Mouse (Mus musculus) limb, embryonic 12.5 days (tissue): ENCODE results near the gene BC067074. TPM values are rescaled to one million over a fixed set of nuclear protein-coding genes. Genes with fewer than 3 reads are reported as not detected.

Experiments
- ATAC-seq: fragments of 200-750 bp; cut with Nextera tagmentation; 2 replicates; pipeline ENCODE4 v1.8.0; 2017; ENCODE audit warnings: low read depth, moderate TSS enrichment; ENCODE audit not compliant: insufficient number of reproducible peaks, insufficient read depth, low FRiP score, low TSS enrichment
- H3K27ac ChIP-seq: fragments of 300-500 bp; sonication (generic); 2 replicates; pipeline ENCODE4 v1.5.1; 2016; ENCODE audit warnings: mild to moderate bottlenecking, moderate library complexity
- H3K27me3 ChIP-seq: fragments of 300-500 bp; sonication (generic); 2 replicates; pipeline ENCODE4 v1.6.1; 2016; ENCODE audit warnings: mild to moderate bottlenecking, moderate library complexity
- H3K36me3 ChIP-seq: fragments of 300-500 bp; sonication (generic); 2 replicates; pipeline ENCODE4 v1.6.1; 2016; ENCODE audit warnings: mild to moderate bottlenecking, moderate library complexity
- H3K4me1 ChIP-seq: fragments of 300-500 bp; sonication (generic); replicated peaks from 2 replicates; pipeline ENCODE4 v1.6.1; 2016
- H3K4me2 ChIP-seq: fragments of 300-500 bp; sonication (generic); 2 replicates; pipeline ENCODE4 v1.6.1; 2016; ENCODE audit warnings: mild to moderate bottlenecking, moderate library complexity
- H3K4me3 ChIP-seq: fragments of 300-500 bp; sonication (generic); replicated peaks from 2 replicates; pipeline ENCODE4 v1.5.1; 2016; ENCODE audit warnings: mild to moderate bottlenecking
- H3K9ac ChIP-seq: fragments of 300-500 bp; sonication (generic); replicated peaks from 2 replicates; pipeline ENCODE4 v1.6.1; 2016; ENCODE audit warnings: mild to moderate bottlenecking, moderate library complexity
- H3K9me3 ChIP-seq: fragments of 300-500 bp; sonication (generic); 2 replicates; pipeline ENCODE4 v1.6.1; 2016; ENCODE audit warnings: mild to moderate bottlenecking, moderate library complexity
- WGBS: fragments of 180-500 bp; shearing (Covaris S2); methylation state at CpG from one replicate; pipeline ENCODE4 v1.1.7; 2016; 5-methylcytosine and 5-hydroxymethylcytosine counted together
- polyA plus RNA-seq: library from polyadenylated mRNA; unstranded; fragments of >200 nt; fragmentation: Nextera tagmentation; extraction: Ambion mirVana; gene quantifications from 2 replicates; pipeline ENCODE4 v1.2.1, GENCODE M21; 2016

The BC067074 gene
- polyA plus RNA-seq, 1 experiment from 2014 or later, result 10.5 TPM

DNA sequence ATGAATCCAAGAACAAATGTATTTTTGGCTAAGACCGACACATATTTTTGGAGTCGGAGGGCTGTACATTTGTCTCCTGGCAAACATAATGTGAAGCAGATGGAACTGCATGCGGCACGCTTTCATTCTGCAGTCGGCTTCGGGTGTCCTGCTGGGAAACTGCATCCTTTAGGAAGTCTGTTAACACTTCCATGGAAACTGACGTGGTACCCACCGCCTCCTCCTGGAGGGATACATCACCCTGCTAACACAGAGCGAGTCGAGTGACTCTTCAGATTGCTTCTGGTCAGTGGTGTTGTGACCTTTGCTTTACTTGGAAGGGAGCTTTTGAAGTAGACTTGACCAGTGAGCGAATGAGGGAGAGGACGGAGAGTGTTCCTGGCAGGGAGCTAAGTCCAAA is 117.0 kb downstream of the BC067074 start:
- no peak overlapping the region for H3K4me3 ChIP-seq
- H3K27ac ChIP-seq, result no peak overlapping the region
- 0 out of 2 replicates have a peak, but pooled peaks cover 5% of the 10 kb centered on the region for H3K9me3 ChIP-seq
- peak; percentile 66; the same call in 1 of the 2 replicates for ATAC-seq
- 27% methylated on average over 12 of the region's 12 CpGs for WGBS
- H3K27me3 ChIP-seq, result 0 out of 2 replicates have a peak, but pooled peaks cover 3% of the 10 kb centered on the region
- H3K36me3 ChIP-seq, result no peaks in the 10 kb centered on the region
- no peak overlapping the region for H3K9ac ChIP-seq
- H3K4me2 ChIP-seq, result peak overlapping the region; percentile 26; the same call in 1 of the 2 replicates
- H3K4me1 ChIP-seq, result peaks cover 10% of the 10 kb centered on the region

DNA sequence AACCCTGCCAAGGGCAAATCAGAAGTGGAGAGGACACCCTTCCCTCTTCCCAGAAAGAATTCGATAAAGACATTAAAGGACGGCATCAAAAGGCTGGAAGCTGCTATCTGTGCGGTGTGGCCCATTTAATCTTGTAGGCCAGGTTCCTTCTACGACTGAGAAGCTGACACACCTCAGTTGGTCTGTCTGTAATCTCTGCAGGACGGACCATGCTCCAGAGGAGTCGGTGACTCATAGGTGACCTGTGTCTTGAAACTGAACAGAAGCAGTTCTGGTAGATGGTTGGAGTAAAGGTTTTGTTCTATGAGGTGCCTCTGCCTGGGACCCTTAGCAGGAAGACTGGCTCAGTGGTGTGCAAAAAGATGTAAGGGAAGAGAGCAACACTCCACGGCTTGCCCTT is 122.6 kb downstream of the BC067074 start:
- Histone ChIP-seq H3K9me3 (0 out of 2 replicates have a peak, but pooled peaks cover 5% of the 10 kb centered on the region), H3K4me1 (peaks cover 13% of the 10 kb centered on the region), H3K9ac (no peak overlapping the region), H3K27ac (no peak overlapping the region), H3K27me3 (no peaks in the 10 kb centered on the region), H3K4me3 (no peak overlapping the region), H3K4me2 (no peak overlapping the region), H3K36me3 (no peaks in the 10 kb centered on the region)
- WGBS, result 92% methylated on average over 7 of the region's 7 CpGs
- no peak for ATAC-seq

DNA sequence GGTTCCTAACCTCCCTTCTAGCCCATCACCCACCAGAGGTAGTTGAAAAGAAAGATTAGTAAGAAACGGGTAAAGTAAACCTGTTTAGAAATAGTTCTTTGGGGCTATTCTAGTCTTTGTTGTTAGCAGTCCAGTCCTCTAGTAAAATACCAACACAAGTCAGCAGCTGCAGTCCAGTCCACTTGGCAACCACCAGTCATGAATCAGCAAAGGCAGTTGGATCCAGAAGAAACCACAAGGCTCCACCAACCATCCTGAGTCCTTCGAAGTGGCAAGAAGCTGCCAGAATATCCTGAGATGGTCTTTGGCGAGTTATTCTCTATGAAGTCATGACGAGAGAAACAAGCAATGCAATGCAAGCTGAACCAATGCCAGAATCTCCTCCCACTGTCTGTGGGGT is 124.0 kb downstream of the BC067074 start:
- no peak overlapping the region for H3K4me3 ChIP-seq
- no peaks in the 10 kb centered on the region for H3K27me3 ChIP-seq
- H3K9ac ChIP-seq, result no peak overlapping the region
- 87% methylated on average over 4 of the region's 4 CpGs for WGBS
- no peak overlapping the region for H3K27ac ChIP-seq
- ATAC-seq, result no peak
- 0 out of 2 replicates have a peak, but pooled peaks cover 3% of the 10 kb centered on the region for H3K9me3 ChIP-seq
- H3K36me3 ChIP-seq, result no peaks in the 10 kb centered on the region
- H3K4me1 ChIP-seq, result peaks cover 13% of the 10 kb centered on the region
- H3K4me2 ChIP-seq, result no peak overlapping the region

DNA sequence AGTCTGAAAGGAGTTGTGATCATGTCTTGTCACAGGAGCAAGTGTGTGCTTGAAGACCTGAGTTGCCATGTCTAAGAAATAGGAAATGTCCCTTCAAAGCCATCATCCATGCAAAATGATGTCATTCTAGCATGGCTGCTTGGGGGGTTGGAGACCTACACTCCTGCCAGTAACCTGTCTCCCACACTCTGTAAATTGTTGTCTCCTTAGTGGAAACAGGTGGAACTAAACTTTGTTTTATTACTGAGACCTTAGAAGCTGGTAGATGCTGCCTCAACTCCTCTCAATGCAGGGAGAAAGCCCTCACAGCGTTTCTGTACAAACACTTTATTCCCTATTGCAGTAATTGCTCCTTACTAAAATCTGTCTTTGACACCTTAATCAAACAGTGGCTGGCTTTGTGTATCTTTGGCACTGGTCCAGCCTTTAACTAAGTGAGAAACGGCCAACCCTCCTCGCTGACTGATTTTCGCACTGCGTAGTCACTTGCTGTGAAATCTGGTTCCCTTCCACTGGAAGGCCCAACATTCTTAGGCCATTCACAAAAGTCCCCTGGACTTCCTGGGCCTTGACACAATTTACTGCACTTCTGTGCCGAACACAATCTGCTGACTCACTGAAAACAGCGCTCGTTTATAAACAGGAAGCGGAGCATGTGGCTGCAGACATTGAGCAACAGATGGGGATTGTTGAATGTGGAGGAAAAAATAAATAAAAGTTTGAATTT is 125.0 kb downstream of the BC067074 start:
- 30% methylated on average over 9 of the region's 9 CpGs for WGBS
- peaks cover 13% of the 10 kb centered on the region for H3K4me1 ChIP-seq
- H3K36me3 ChIP-seq, result no peaks in the 10 kb centered on the region
- H3K4me2 ChIP-seq, result no peak overlapping the region
- peak; percentile 79 for ATAC-seq
- peak overlapping the region; percentile 4; the same call in 1 of the 2 replicates for H3K27ac ChIP-seq
- H3K9ac ChIP-seq, result no peak overlapping the region
- no peak overlapping the region for H3K4me3 ChIP-seq
- no peaks in the 10 kb centered on the region for H3K27me3 ChIP-seq
- H3K9me3 ChIP-seq, result no peaks in the 10 kb centered on the region

DNA sequence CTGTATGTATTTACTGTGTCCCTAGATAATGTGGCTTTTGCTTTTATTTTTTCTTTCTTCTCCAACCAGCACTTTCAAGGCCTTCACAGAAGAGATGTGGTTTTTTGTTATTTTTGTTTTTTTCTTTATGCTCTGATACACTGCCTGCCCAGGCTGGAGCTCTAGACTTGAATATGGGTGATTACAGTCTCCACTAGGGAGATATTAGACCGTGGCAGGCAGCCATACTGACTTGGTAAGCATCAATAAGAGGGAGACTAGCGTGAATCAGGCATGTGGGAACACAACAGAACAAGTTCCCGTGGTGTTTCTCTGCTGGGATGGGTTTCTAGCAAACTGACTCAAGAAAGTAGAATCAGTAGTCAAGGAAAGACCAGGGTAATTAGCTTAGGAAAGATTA is 125.7 kb downstream of the BC067074 start:
- Histone ChIP-seq H3K27ac (peak overlapping the region; percentile 66), H3K4me2 (no peak overlapping the region), H3K4me1 (peaks cover 13% of the 10 kb centered on the region), H3K4me3 (no peak overlapping the region), H3K9ac (no peak overlapping the region), H3K9me3 (no peaks in the 10 kb centered on the region), H3K36me3 (no peaks in the 10 kb centered on the region), H3K27me3 (no peaks in the 10 kb centered on the region)
- no peak for ATAC-seq
- 70% methylated on average over 3 of the region's 3 CpGs for WGBS

DNA sequence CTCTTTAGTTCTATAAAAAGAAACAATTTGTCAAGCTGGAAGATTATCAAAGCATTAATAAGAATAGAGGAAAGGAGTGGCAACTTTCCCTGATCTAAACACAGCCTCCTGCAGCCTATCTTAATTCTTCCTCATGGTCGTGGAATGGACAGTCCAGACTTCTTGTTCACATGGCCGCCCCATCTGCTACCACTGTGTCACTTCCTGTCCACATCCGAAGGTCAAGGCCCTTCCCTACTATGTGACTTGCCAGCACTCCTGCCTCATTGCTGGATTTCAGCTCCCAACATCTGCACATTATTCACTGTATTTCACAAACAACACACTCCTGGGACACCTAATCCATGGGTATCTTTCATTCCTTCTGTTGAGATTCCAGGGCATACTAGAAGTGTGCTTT is 128.5 kb downstream of the BC067074 start:
- WGBS, result 70% methylated on average over 3 of the region's 3 CpGs
- Histone ChIP-seq H3K4me1 (peaks cover 13% of the 10 kb centered on the region), H3K4me3 (no peak overlapping the region), H3K36me3 (no peaks in the 10 kb centered on the region), H3K9ac (no peak overlapping the region), H3K9me3 (no peaks in the 10 kb centered on the region), H3K27me3 (no peaks in the 10 kb centered on the region), H3K4me2 (no peak overlapping the region), H3K27ac (no peak overlapping the region)
- no peak for ATAC-seq

DNA sequence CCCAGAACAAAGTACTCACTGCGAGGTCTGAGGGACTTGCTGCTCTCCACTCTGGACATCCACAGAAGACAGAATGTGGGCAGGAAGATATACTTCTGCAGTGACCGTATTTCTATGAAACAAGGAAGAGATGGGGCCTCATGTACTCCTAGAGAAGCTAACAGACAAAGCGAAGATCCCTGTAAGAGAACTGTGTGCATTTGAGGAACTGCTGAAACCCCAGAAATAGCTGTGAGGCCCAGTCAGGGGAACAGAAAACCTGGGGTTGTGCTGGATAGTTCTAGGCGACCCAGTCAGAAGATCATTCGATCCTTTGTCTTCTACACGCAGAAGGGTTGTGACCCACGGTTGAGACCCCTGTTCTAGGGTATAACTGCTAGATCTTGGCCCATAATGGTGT is 130.9 kb downstream of the BC067074 start:
- Histone ChIP-seq H3K9ac (no peak overlapping the region), H3K4me2 (no peak overlapping the region), H3K4me1 (peaks cover 5% of the 10 kb centered on the region; the same call in 1 of the 2 replicates), H3K27me3 (no peaks in the 10 kb centered on the region), H3K27ac (no peak overlapping the region), H3K36me3 (no peaks in the 10 kb centered on the region), H3K4me3 (no peak overlapping the region), H3K9me3 (no peaks in the 10 kb centered on the region)
- WGBS, result 87% methylated on average over 7 of the region's 7 CpGs
- ATAC-seq, result no peak

DNA sequence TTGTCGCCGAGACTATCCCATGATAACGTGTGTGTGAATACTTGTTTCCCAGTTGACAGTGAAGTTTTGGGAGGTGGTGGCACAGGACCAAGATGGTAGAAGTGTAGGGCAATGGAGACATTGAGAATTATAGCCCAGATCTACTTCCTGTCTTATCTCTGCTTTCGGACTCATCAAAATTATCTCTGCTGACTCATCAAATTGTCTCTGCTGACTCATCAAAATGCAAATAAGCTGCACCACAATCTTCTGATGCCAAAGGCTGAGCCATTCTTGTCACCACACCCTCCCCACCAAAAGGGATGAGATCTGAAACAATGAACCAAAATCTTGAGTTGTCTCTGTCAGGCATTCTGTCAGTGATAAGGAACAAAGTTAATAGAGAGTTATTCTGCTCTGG is 132.9 kb downstream of the BC067074 start:
- Histone ChIP-seq H3K4me1 (no peaks in the 10 kb centered on the region), H3K27me3 (no peaks in the 10 kb centered on the region), H3K27ac (no peak overlapping the region), H3K9me3 (no peaks in the 10 kb centered on the region), H3K36me3 (no peaks in the 10 kb centered on the region), H3K4me2 (no peak overlapping the region), H3K4me3 (no peak overlapping the region), H3K9ac (no peak overlapping the region)
- no peak for ATAC-seq
- WGBS, result 97% methylated on average over 4 of the region's 4 CpGs

Other genes with a start within 250 kb of the BC067074 start
- 141 and 152 TPM in 2 replicates for gene Gpx8, start 246.7 kb upstream of the BC067074 start, polyA plus RNA-seq
- gene Gzma, start 192.2 kb upstream of the BC067074 start, polyA plus RNA-seq, result not detected in 2 replicates
- gene Esm1, start 83.5 kb upstream of the BC067074 start, polyA plus RNA-seq, result 1.9 and 2.1 TPM in 2 replicates
- not detected in 2 replicates for gene Gzmk, start 67.3 kb upstream of the BC067074 start, polyA plus RNA-seq